Mouse (Mus musculus) liver, postnatal 0 days (tissue): ENCODE results near the gene Masp1. TPM values are rescaled to one million over a fixed set of nuclear protein-coding genes. Genes with fewer than 3 reads are reported as not detected.
A peak's percentile ranks its signal among the peaks of the same experiment; 100 is the strongest.

Experiments
- ATAC-seq: fragments of 200-750 bp; cut with Nextera tagmentation; 2 replicates; pipeline ENCODE4 v1.8.0; 2017; ENCODE audit warnings: mild to moderate bottlenecking, moderate library complexity
- DNase-seq: peaks from one replicate; pipeline ENCODE4 v3.0.0-alpha.2; 2016
- H3K27ac ChIP-seq: fragments of 300-500 bp; sonication (generic); 2 replicates; pipeline ENCODE4 v1.5.1; 2014; ENCODE audit warnings: antibody characterized with exemption, moderate library complexity, mild to moderate bottlenecking, low read depth
- H3K27me3 ChIP-seq: fragments of 300-500 bp; sonication (generic); 2 replicates; pipeline ENCODE4 v1.6.1; 2014; ENCODE audit warnings: low read length, control low read depth, mixed read lengths; ENCODE audit not compliant: insufficient read depth
- H3K36me3 ChIP-seq: fragments of 300-500 bp; sonication (generic); replicated peaks from 2 replicates; pipeline ENCODE4 v1.6.1; 2014; ENCODE audit warnings: mild to moderate bottlenecking, control low read depth, low read length, moderate library complexity, mixed read lengths; ENCODE audit not compliant: insufficient read depth
- H3K4me1 ChIP-seq: fragments of 300-500 bp; sonication (generic); 2 replicates; pipeline ENCODE4 v1.6.1; 2014; ENCODE audit warnings: antibody characterized with exemption, mild to moderate bottlenecking, control low read depth; ENCODE audit not compliant: insufficient read depth
- H3K4me2 ChIP-seq: fragments of 300-500 bp; sonication (generic); 2 replicates; pipeline ENCODE4 v1.6.1; 2014; ENCODE audit warnings: low read depth, mild to moderate bottlenecking, low read length, moderate library complexity, mixed read lengths
- H3K4me3 ChIP-seq: fragments of 300-500 bp; sonication (generic); 2 replicates; pipeline ENCODE4 v1.5.1; 2014; ENCODE audit warnings: low read depth, low read length
- H3K9ac ChIP-seq: fragments of 300-500 bp; sonication (generic); replicated peaks from 2 replicates; pipeline ENCODE4 v1.6.1; 2014; ENCODE audit warnings: mild to moderate bottlenecking, moderate library complexity
- H3K9me3 ChIP-seq: fragments of 300-500 bp; sonication (generic); 2 replicates; pipeline ENCODE4 v1.6.1; 2016; ENCODE audit warnings: mild to moderate bottlenecking, control low read depth, low read length, mixed read lengths
- CTCF ChIP-seq: sonication (generic); IDR thresholded peaks from 2 replicates; pipeline ENCODE4 v1.5.1; 2016; ENCODE audit warnings: antibody characterized with exemption, low read depth
- EP300 ChIP-seq: IDR thresholded peaks from 2 replicates; pipeline ENCODE4 v1.6.1; 2016; ENCODE audit warnings: antibody characterized with exemption, low read depth, mild to moderate bottlenecking
- WGBS: fragments of 180-500 bp; shearing (Covaris S2); extraction: QIAGEN DNeasy Blood & Tissue Kit; methylation state at CpG from one replicate; pipeline ENCODE4 v1.1.7; 2014; ENCODE audit not compliant: insufficient replicate concordance; 5-methylcytosine and 5-hydroxymethylcytosine counted together
- polyA plus RNA-seq: library from polyadenylated mRNA; unstranded; fragments of >200 nt; fragmentation: Nextera tagmentation; extraction: Ambion mirVana; gene quantifications from 2 replicates; pipeline ENCODE4 v1.2.1, GENCODE M21; 2015

Gene Masp1
- polyA plus RNA-seq, 1 experiment from 2014 or later, result 38.3 TPM

DNA sequence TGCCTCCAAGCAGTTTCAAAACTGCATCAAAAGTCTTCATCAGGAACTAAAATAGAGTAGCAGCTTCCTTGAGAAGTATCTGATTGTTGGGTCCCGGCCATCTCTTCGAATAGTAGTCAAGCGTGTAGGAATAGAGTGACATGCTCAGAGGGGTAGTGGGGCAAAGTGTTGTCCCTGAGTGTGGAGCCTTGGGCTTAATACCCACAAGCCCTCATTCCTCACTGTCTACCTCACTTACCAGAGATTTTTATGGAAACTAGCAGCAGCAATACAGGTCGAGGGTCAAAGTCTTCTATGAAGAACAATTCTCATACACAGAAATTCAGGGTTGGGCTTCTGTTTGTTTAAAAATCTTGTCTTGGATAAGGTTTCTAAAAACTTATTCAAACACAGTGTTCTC lies 69.8 kb downstream of the Masp1 start:
- WGBS, result 77% methylated on average over 4 of the region's 4 CpGs
- no peak overlapping the region for H3K9ac ChIP-seq
- no peaks in the 10 kb centered on the region for H3K4me1 ChIP-seq
- H3K4me3 ChIP-seq, result no peak overlapping the region
- H3K27me3 ChIP-seq, result no peaks in the 10 kb centered on the region
- no peaks in the 10 kb centered on the region for H3K9me3 ChIP-seq
- no peak overlapping the region for H3K4me2 ChIP-seq
- TF ChIP-seq CTCF, result no peak
- no peak for TF ChIP-seq EP300
- H3K36me3 ChIP-seq, result 0 out of 2 replicates have a peak, but pooled peaks cover 7% of the 10 kb centered on the region
- no peak overlapping the region for H3K27ac ChIP-seq
- ATAC-seq (no peak), DNase-seq (no peak)

DNA sequence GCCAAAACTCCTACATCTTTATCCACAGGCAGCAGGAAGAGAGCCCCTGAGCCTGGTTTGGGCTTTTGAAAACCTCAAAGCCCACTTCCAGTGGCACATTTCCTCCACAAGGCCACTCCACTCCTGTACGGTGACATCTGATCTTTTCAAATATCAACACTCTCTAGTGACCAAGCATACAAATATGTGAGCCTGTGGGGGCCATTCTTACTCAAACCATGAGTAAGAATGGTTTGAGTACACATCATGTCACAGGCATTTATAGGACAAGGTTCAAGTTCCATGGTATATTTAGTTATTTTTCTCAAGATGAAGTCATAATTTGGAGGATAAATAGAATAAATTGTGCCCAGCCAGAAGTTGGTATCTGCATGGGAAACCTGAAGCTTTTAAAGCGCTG lies 70.7 kb downstream of the Masp1 start:
- H3K4me2 ChIP-seq, result no peak overlapping the region
- no peak for DNase-seq
- H3K4me3 ChIP-seq, result no peak overlapping the region
- no peaks in the 10 kb centered on the region for H3K4me1 ChIP-seq
- TF ChIP-seq CTCF (no peak), EP300 (no peak)
- ATAC-seq, result no peak
- no peaks in the 10 kb centered on the region for H3K27me3 ChIP-seq
- 57% methylated on average over 2 of the region's 2 CpGs for WGBS
- H3K9ac ChIP-seq, result no peak overlapping the region
- no peak overlapping the region for H3K27ac ChIP-seq
- 0 out of 2 replicates have a peak, but pooled peaks cover 7% of the 10 kb centered on the region for H3K36me3 ChIP-seq
- no peaks in the 10 kb centered on the region for H3K9me3 ChIP-seq

DNA sequence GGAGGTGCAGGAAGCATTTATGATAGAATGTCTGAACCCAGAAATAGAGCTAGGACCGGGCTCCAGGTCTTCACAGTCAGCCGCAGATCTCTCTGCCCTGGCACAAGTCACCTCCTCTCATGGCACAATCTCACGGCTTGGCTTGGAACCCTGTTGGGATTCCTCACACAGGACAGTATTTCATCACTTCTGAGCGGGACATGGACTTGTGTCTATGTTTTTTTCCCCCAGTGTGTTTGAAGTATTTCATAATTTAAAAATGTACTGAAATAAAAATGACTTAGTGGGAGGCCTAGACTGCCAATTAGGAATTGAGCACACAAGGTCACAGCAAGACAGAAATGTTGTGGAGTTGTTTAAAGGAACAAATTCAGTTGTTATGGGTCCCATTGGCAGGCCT lies 76.4 kb downstream of the Masp1 start:
- H3K4me3 ChIP-seq, result no peak overlapping the region
- H3K9me3 ChIP-seq, result no peaks in the 10 kb centered on the region
- ATAC-seq, result no peak
- no peaks in the 10 kb centered on the region for H3K27me3 ChIP-seq
- no peak overlapping the region for H3K27ac ChIP-seq
- H3K36me3 ChIP-seq, result no peaks in the 10 kb centered on the region
- no peaks in the 10 kb centered on the region for H3K4me1 ChIP-seq
- no peak for DNase-seq
- H3K4me2 ChIP-seq, result no peak overlapping the region
- no peak overlapping the region for H3K9ac ChIP-seq
- no peak for TF ChIP-seq CTCF
- no peak for TF ChIP-seq EP300
- WGBS, result 78% methylated on average over 4 of the region's 4 CpGs

DNA sequence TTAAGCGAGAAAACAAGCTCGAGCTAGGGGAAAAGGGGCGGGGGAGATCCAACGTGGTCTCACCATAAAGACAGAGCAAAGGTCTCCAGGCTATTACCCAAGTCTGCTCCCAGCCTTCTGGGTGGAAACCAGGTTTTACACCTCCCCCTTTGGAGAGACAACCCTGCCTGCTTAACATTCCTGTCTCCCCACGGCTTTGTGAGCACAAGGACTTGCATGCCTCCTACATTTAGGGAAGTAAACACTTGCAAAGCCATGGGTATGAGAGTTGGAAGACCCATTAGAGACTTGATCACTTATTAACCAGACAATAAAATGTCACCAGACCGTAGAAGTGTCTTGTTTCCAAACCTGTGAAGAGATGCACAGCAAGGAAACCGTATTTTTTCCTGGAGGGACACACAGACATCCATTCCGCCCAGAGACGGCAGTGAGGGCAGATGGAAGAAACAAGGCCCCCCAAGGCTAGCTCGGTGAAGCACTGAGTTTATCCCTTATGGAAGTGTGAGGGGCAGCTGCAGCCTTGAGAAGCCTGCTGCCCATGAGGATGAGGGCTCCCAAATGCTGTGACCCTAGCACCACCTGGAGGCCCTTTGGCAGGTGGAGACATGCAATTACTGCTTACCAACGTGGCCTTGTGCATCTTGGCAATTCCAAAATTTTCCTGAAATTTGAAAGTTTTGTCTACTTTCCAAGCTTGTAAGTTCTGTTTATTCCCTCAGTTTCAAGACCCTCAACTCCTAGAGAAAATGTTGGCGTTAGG lies 83.0 kb downstream of the Masp1 start:
- Histone ChIP-seq H3K27me3 (no peaks in the 10 kb centered on the region), H3K9me3 (no peaks in the 10 kb centered on the region), H3K4me3 (no peak overlapping the region), H3K36me3 (no peaks in the 10 kb centered on the region), H3K27ac (no peak overlapping the region), H3K9ac (no peak overlapping the region), H3K4me1 (no peaks in the 10 kb centered on the region), H3K4me2 (no peak overlapping the region)
- WGBS, result 58% methylated on average over 12 of the region's 12 CpGs
- TF ChIP-seq CTCF (peak; percentile 54), EP300 (no peak)
- no peak for DNase-seq
- ATAC-seq, result no peak

DNA sequence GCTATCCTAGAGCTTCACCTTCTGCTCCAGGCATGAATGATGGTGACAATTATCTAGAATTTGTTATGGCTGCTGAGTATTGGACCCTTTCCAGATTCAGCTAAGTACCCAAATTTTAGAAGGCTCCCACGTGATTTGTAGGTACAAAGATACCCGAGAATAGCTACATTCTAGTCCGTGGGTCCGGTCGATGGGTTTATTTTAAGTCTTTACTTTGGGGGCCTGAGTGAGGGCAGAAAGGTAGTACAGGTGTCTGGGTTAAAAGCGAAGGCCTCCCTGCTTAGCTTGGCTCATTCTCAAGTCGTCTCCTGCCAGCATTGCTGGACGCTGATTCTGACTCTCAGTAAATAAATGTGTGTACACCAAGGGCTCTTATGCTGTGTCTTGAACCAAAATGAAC lies 90.6 kb downstream of the Masp1 start:
- Histone ChIP-seq H3K27me3 (no peaks in the 10 kb centered on the region), H3K27ac (no peak overlapping the region), H3K36me3 (no peaks in the 10 kb centered on the region), H3K4me3 (no peak overlapping the region), H3K9me3 (no peaks in the 10 kb centered on the region), H3K9ac (no peak overlapping the region), H3K4me1 (no peaks in the 10 kb centered on the region), H3K4me2 (no peak overlapping the region)
- TF ChIP-seq EP300 (no peak), CTCF (no peak)
- no peak for ATAC-seq
- 80% methylated on average over 8 of the region's 8 CpGs for WGBS
- DNase-seq, result no peak

DNA sequence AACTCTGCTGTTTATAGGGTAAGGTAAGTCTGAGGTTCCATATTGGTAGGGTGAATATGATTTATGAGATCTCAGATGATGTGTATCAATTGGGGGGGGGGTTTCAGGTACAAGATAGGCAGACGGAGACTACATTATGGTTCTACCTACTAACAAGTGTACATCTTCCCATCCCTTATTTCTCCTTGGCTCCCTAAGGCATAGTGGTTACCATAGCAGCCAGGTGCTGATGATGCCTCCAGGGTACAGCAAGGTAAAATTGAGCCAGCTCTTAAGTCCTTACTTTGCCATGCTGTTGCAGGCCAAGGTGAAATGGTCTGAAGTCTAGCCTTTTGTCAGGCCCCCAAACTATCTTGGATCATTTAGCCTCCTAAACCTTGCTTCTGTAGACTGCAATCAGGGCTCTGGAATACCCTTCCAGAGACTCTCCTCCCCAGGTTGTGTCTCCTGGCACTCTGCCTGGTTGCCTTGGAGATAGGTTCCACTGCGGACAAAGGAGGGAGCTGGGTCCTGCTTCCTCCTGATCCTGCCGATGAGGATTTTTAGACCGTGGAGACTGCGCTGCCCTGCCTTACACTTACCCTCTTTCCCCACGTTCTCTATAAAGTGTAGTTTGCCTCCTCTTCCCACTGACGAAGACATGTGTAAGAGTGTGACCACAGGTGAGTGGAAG lies 91.8 kb downstream of the Masp1 start, which contains the start of gene Rtp1:
TSS of gene Rtp1 (plus strand) at position 487 of the 673 bp plus-strand sequence.
- no peak within 1 kb of the TSS for H3K4me2 ChIP-seq
- no peak within 1 kb of the TSS for H3K27ac ChIP-seq
- 69% methylated on average over 7 of the region's 7 CpGs for WGBS
- TF ChIP-seq EP300 (no peak), CTCF (no peak)
- H3K27me3 ChIP-seq, result no peaks in the 10 kb centered on the region
- no peaks in the 10 kb centered on the region for H3K9me3 ChIP-seq
- DNase-seq, result no peak
- no peaks in the 10 kb centered on the region for H3K4me1 ChIP-seq
- no peak for ATAC-seq
- H3K9ac ChIP-seq, result no peak within 1 kb of the TSS
- no peak within 1 kb of the TSS for H3K4me3 ChIP-seq
- H3K36me3 ChIP-seq, result no peaks in the 10 kb centered on the region
